Mouse (Mus musculus): ENCODE results near the gene Rnf212b.

GRCm38 (mm10) chr14:54900383-54900782 is 86.4 kb downstream of the Rnf212b start:
- TF ChIP-seq EP300 (IDR thresholded peaks at IDR 0.05): 0 out of 2 replicates have a peak, but pooled peaks have one; percentile 16
- peak; percentile 88 for TF ChIP-seq CTCF (IDR thresholded peaks at IDR 0.05)
